Mouse (Mus musculus) liver (tissue): ENCODE measurements around the gene Ift43.

Experiments used
- DNase-seq: peaks from one replicate; pipeline ENCODE4 v3.0.0-alpha.2; 2020; ENCODE audit warnings: mixed read lengths

Gene Ift43

DNA sequence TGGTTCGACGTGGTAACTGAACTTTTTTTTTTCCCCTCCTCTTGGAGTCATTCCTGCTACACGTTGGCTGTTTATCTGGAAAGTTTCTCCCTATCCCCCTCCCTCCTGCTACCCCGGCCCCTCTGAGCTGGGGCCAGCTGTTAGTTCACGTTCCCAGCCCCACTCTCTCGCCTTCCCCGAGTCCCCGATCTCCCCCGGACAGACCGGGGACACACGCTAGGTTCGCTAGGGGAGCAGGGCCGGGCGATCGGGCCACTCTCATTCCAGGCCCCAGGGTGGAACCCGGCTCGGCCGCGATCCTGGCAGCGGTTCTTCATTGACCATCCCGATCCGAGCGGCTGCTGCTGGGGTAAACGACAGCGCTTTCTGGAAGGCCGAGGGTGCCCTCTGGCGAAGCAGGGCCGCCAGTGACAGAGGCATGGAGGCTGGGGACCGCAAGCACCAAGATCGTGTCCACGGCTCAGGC, 3.1 kb upstream of the Ift43 start:
- DNase-seq: peak; percentile 80

GRCm38 (mm10) chr12:86085873-86086272, 3.5 kb downstream of the Ift43 start:
- DNase-seq: no peak

- no peak for DNase-seq
Observed at GRCm38 (mm10) chr12:86086550-86086949, 4.2 kb downstream of the Ift43 start.

DNA sequence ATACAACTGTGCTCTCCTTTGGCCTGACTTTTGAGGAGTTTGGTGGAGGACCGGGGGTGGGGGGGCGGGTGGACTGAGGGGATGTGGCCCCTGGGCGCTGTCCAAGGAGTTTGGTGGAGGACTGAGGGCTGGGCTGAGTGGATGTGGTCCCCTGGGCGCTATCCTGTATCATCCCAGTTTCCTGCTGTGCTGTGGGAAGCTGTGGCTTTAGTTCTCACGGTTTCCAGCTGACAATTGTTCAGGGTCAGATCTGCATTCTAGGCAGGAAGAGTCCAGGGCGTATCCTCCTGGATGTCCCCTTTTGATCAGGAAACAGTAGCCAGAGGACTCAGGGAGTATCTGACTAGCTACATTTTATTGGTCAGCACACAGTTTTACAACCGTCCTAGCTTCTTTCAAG, 5.7 kb downstream of the Ift43 start:
- no peak for DNase-seq

DNA sequence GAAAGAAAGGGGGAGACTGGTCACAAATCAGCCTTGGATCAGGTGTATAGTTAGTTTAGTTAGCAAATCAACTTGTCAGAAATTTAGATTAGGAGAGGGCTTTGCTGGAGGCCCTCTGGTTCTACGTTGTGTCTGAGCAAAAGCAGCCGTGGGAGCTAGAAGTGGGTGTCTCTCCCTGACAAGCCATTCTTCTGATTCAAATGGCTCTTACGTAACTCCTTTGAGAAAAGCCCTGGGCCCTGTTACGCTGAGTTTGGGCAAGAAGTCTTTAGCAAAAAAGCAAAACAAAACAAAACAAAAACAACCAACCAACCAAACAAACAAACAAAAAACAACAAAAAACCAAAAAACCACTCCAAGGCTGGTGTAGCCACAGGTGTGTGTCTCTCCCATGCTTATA, 8.4 kb downstream of the Ift43 start:
- DNase-seq: no peak

GRCm38 (mm10) chr12:86091601-86092132, 9.3 kb downstream of the Ift43 start:
- no peak for DNase-seq

DNA sequence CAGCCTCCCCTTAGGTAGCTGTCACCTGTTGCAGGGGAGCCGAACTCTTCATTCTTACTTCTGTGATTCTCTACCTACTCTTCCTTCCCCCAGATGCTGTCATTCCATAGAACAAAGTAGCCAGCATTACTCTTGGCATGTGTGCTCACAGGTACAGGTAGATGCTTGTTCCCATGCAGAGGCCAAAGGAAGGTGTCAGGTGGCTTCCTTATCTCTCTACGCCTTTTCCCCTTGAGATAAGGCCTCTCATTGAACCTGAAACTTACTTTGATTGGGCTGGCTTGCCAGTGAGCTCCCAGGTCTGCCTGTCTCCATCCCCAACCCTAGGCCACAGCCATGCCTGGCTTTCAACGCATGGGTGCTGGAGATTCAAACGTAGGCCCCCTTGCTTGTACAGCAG, 11.7 kb downstream of the Ift43 start:
- no peak for DNase-seq

DNA sequence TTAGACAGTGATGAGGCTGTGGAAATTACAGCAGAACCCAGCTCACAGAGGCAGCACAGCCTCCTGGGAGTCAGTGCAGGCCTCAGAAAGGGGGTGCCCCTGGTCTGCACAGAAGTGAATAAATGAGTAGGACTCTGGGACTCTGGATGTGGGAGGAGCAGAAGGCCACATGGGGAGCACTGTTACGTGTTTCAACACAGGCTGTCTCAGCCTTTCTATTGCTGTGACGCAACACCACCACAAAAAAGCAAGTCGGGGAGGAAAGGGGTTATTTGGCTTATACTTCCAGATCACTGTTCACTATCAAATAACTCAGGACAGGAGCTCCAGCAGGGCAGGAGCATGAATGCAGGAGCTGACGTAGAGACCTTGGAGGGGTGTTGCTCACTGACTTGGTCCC, 13.5 kb downstream of the Ift43 start:
- DNase-seq: no peak

DNA sequence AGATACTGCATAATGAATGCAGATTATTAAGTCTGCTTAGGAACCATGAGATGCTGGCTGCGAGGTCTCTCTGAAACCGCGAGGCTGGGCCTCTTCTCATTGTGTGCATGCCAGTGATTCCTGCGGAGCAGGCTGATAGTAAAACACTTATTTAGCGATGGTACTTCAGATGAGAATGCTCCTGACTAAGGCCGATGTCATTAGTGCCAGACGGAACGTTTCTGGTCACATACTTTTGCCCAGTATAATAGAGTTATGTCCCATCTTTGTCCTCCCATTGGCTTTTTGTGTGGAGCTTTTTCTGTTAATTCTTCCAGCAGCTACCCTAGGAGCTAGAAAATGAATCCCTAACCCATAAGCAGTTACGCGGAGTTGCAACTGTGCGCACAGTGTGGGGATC, 15.4 kb downstream of the Ift43 start:
- no peak for DNase-seq

DNA sequence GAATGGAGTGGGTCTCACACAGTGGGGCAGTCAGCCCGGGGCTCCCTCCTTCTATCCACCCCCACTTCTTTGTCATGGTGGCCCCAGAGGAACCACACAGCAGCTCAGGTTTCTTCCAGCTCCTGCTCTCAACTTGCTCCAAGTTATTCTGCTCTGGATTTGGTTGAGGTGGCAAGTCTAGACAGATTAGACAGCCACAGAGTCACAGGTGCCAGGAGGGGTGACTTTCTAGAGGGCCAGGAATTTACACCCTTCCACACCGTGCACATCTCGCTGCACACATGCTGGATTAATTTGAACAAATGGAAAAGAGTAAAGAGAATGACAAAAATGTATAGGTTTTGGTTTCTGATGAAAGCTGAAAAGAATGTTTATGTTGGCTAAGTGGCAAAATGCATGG, 18.4 kb downstream of the Ift43 start:
- DNase-seq: no peak

- DNase-seq: no peak
Observed at GRCm38 (mm10) chr12:86102686-86103085, 20.3 kb downstream of the Ift43 start.

- no peak for DNase-seq
Observed at GRCm38 (mm10) chr12:86103391-86103790, 21.1 kb downstream of the Ift43 start.

DNA sequence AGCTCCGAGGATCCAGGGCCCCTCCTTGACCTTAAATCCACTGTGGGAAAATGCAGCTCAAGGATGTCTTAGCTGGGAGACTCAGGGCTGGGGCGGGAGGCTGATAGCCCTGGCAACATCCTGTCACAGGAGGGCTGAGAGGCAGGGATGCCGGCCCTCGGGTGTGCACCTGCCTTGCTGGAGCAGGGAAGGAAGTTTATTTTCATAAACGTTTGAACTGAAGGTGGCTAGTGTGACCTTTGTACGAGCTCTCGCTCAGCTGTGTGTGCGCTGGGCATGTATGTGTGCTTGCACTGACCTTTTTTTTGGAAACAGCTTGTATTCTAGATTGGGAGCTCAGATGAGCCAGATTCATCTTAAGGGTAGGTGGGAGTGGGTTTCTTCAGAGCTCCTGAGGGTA, 21.5 kb downstream of the Ift43 start:
- DNase-seq: no peak

DNA sequence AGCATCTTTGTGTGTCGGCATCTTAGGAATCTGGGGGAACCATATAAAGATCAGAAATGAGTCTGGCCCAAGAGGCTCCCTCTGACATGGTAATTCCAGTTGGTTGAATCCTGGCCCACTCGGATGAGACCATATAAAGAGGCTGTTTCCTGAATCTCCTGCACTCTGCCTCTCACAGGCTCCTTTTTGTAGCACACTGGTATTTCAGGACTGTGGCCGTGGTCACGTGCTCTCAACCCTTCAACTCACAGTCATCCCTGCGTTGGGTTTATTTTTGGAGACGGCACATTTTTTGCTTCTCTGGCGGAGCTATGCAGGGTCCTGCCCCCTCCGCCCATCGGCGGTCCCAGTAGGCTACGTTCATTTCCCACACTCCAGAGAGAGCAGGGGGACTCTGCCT, 22.0 kb downstream of the Ift43 start:
- DNase-seq: no peak

DNA sequence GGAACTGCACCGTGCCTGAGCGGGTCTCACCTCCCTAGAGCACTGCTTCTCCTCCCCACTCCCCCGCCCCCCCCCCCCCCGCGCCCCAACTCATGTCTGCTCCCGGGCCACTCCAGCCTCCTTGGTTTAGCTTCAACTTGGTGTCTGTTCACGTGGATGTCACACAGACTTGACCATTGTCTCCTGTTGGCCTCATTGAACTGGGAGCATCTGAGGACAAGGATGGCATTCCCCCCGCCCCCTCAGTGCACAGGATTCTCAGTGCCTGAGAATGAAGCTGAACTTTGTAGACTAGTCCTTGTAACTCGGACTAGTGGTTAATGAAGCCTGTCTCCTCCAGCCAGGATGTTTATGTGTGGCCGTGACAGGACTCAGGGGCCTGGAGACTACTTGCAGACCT, 23.2 kb downstream of the Ift43 start:
- no peak for DNase-seq

- no peak for DNase-seq
Observed at GRCm38 (mm10) chr12:86106086-86106485, 23.7 kb downstream of the Ift43 start.

DNA sequence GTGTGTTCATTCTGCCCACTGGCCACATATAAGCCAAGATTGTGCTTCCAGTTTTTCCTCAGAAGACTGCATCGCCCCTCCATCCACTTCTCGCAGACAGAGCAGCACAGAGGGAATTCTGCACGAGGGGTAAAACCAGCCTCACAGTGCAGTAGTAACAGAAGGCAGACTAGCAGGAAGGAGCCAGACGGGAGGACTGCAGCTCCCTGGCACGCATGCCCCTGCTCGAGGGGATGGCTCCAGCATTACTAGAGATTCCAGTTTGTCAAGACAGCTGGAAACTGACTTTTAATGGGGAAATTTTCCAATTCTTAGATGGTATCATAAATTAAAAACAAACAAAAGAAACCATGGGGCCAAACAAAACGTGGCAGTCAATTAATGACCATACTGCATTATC, 25.3 kb downstream of the Ift43 start:
- no peak for DNase-seq

DNA sequence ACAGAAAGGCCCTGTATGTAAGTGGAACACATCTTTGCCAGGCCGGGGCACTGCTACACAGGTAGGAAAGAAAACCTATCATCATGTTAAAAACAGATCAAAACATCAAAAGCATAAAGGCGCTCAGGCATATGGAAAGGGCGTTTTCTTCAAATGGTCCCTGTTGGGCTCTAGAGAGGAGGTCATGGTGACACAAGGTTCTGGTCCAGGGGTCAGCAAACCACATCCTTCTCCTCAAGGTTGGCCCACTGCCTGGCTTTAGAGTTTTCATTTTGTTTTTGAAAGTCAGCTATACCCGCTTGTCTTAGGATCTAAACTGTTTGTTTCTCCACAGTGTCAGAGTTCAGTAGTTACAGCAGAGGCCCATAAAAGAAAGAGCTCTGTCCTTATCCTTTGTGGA, 27.2 kb downstream of the Ift43 start:
- DNase-seq: no peak

GRCm38 (mm10) chr12:86110637-86111036, 28.3 kb downstream of the Ift43 start:
- no peak for DNase-seq

DNA sequence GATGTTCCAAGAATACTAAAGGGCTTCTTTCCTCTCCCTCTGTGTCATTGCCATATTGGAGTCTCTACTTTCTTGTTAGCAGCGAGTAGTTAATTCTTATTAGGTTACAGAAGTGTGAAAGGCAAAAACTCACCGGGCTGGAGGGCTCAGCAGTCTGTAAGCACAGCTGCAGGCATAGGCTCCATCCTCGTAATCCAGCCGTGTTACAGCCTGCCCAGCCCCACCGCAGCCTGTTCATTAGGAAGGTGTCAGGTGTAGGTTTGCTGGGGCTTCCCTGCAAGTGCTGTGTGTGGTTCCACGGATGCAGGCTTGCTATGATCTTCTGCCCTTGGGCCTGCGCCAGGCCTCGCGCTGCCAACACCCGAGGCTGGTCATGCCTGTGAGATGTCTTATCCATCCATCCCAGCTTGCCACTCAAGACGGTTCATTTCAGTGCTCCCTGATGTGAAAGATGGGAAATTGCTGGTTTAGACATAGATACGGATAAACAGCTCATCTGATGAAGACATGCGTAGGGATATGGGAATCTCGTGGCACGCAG, 34.0 kb downstream of the Ift43 start:
- DNase-seq: no peak

DNA sequence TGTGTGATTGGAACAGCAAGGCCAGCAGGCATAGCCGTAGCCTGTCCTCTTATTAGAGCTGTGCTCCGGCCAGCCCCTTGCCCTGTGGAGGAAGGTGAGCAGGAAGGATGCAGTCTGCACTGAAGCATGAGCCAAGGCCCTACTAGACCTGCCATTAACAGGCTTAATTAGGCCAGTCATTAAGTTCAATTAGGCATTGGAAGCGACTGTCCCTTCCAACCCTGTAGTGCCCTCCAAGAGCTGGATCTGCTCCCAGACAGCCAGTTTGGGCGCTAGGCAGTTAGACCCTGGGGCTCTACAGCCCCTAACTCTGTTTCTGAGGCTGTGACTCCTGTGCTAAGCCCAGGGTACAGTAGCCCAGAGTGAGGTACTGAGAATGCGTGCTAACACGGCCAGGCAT, 41.7 kb downstream of the Ift43 start:
- no peak for DNase-seq

GRCm38 (mm10) chr12:86128122-86128521, 45.8 kb downstream of the Ift43 start:
- DNase-seq: peak; percentile 18

DNA sequence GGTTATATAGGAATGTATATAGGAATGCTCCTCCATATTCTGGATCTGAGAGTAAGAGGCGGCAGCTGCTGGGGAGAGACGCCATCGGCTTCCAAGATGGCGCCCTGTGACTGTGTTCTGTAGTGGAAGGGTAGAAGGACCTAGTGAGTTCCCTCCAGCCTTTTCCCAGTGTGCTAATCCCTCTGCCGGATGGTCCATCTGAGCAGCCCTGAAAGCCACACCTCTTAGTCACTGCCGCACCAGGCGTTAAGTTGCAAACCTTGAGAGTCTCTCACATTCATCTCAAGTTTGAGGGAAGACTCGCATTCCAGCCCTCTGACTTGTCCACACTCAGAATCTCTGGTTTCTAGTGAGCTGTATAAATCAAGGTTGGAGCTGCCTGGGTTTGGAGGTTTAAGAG, 46.7 kb downstream of the Ift43 start:
- DNase-seq: no peak

DNA sequence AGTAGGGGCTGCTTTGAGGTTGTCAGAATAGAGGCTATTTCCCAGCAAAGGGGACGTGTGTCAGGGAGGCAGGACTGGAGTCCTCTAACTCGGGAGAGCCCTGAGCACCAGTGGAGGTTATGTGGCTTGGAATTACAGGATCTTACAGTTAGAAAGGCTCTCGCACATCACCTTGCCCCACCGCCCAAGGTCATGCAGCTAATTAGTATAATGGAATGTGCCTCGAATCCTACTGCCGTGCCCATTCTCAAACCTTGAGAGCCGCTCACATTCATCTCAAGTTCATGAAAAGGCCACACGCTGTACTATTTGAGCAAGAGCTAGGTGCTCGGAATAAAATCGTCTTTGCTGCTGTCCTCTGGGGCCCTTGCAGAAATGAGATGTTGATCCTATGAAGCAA, 47.4 kb downstream of the Ift43 start:
- DNase-seq: no peak

- peak; percentile 20 for DNase-seq
Observed at GRCm38 (mm10) chr12:86132799-86133198, 50.5 kb downstream of the Ift43 start.

- no peak for DNase-seq
Observed at GRCm38 (mm10) chr12:86135691-86136090, 53.4 kb downstream of the Ift43 start.
